Mouse (Mus musculus): ENCODE data around the gene Wdr73. TPM values are rescaled to one million over a fixed set of nuclear protein-coding genes. Genes with fewer than 3 reads are reported as not detected.

Wdr73 gene
- total and polyA plus RNA-seq, 3 experiments: 57.8 to 67.0 TPM; not detected in 1

- Histone ChIP-seq H3K9me3 (replicated peaks; ENCODE audit: insufficient read depth, low read length) (no peaks in the 10 kb centered on the region), H3K36me3 (ENCODE audit: control insufficient read depth in 1 of 2, insufficient read depth in 2 of 2, low read length in 2 of 2) (peaks cover 0 to 24% of the 10 kb centered on the region in 2 experiments; a peak in 2 of 4 replicates), H3K4me1 (ENCODE audit: control insufficient read depth in 1 of 2, insufficient read depth in 2 of 2, low read length in 2 of 2) (peaks cover 13 to 24% of the 10 kb centered on the region in 2 experiments), H3K9ac (ENCODE audit: control insufficient read depth, low read depth, low read length, poor library complexity, severe bottlenecking) (no peak overlapping the region), H3K27ac (ENCODE audit: control insufficient read depth, low read depth, low read length) (no peak overlapping the region), H3K79me2 (ENCODE audit: control insufficient read depth, insufficient read depth, low read length, poor library complexity) (no peaks in the 10 kb centered on the region), H3K27me3 (ENCODE audit: control insufficient read depth in 1 of 2, insufficient read depth in 2 of 2, low read length in 2 of 2) (no peaks in the 10 kb centered on the region), H3K4me3 (ENCODE audit: control insufficient read depth in 1 of 2, insufficient read depth in 1 of 2, low read depth in 2 of 2, low read length in 2 of 2) (no peak overlapping the region)
- no peak for DNase-seq (ENCODE audit: low read depth, low spot score)
- TF ChIP-seq GATA1 (IDR thresholded peaks at IDR 0.05; ENCODE audit: low read depth, low read length) (peak; percentile 62), TAL1 (IDR thresholded peaks at IDR 0.05; ENCODE audit: low read length) (0 out of 2 replicates have a peak, but pooled peaks have one; percentile 8), NRF1 (IDR thresholded peaks at IDR 0.05; ENCODE audit: insufficient read depth, low read depth, low read length, poor library complexity, severe bottlenecking) (no peak)
These were observed 34.4 kb downstream of the Wdr73 start for GRCm38 (mm10) chr7:80866514-80867147.

- DNase-seq (ENCODE audit: low read depth, low spot score): no peak
- Histone ChIP-seq H3K36me3 (ENCODE audit: control insufficient read depth in 1 of 2, insufficient read depth in 2 of 2, low read length in 2 of 2) (peaks cover 0 to 28% of the 10 kb centered on the region in 2 experiments; a peak in 2 of 4 replicates), H3K4me3 (ENCODE audit: control insufficient read depth in 1 of 2, insufficient read depth in 1 of 2, low read depth in 2 of 2, low read length in 2 of 2) (no peak overlapping the region), H3K4me1 (ENCODE audit: control insufficient read depth in 1 of 2, insufficient read depth in 2 of 2, low read length in 2 of 2) (peaks cover 17 to 27% of the 10 kb centered on the region in 2 experiments), H3K79me2 (ENCODE audit: control insufficient read depth, insufficient read depth, low read length, poor library complexity) (no peaks in the 10 kb centered on the region), H3K9me3 (replicated peaks; ENCODE audit: insufficient read depth, low read length) (no peaks in the 10 kb centered on the region), H3K27me3 (ENCODE audit: control insufficient read depth in 1 of 2, insufficient read depth in 2 of 2, low read length in 2 of 2) (no peaks in the 10 kb centered on the region), H3K9ac (ENCODE audit: control insufficient read depth, low read depth, low read length, poor library complexity, severe bottlenecking) (peak overlapping the region; percentile 6; the same call in 1 of the 2 replicates), H3K27ac (ENCODE audit: control insufficient read depth, low read depth, low read length) (peak overlapping the region; percentile 55)
- TF ChIP-seq MYC (IDR thresholded peaks at IDR 0.05; ENCODE audit: low read depth, low read length): no peak
- no peak for TF ChIP-seq TAL1 (IDR thresholded peaks at IDR 0.05; ENCODE audit: low read length)
- TF ChIP-seq KAT2A (conservative IDR thresholded peaks at IDR 0.05; ENCODE audit: low read depth, low read length): no peak
- TF ChIP-seq HCFC1 (IDR thresholded peaks at IDR 0.05; ENCODE audit: low read depth, low read length): no peak
- no peak for TF ChIP-seq MAX (IDR thresholded peaks at IDR 0.05; ENCODE audit: low read length)
- no peak for TF ChIP-seq MEF2A (IDR thresholded peaks at IDR 0.05; ENCODE audit: extremely low read depth, insufficient replicate concordance, low read depth, low read length, poor library complexity, severe bottlenecking)
These were observed 35.5 kb downstream of the Wdr73 start for GRCm38 (mm10) chr7:80865521-80865920.

GRCm38 (mm10) chr7:80864831-80865230, 36.2 kb downstream of the Wdr73 start:
- Histone ChIP-seq H3K4me3 (ENCODE audit: control insufficient read depth in 1 of 2, insufficient read depth in 1 of 2, low read depth in 2 of 2, low read length in 2 of 2) (no peak overlapping the region; a peak in 1 of 4 replicates), H3K79me2 (ENCODE audit: control insufficient read depth, insufficient read depth, low read length, poor library complexity) (no peaks in the 10 kb centered on the region), H3K27me3 (ENCODE audit: control insufficient read depth in 1 of 2, insufficient read depth in 2 of 2, low read length in 2 of 2) (no peaks in the 10 kb centered on the region), H3K9me3 (replicated peaks; ENCODE audit: insufficient read depth, low read length) (no peaks in the 10 kb centered on the region), H3K9ac (ENCODE audit: control insufficient read depth, low read depth, low read length, poor library complexity, severe bottlenecking) (peak overlapping the region; percentile 24), H3K4me1 (ENCODE audit: control insufficient read depth in 1 of 2, insufficient read depth in 2 of 2, low read length in 2 of 2) (peaks cover 17 to 30% of the 10 kb centered on the region in 2 experiments), H3K27ac (ENCODE audit: control insufficient read depth, low read depth, low read length) (peak overlapping the region; percentile 74), H3K36me3 (ENCODE audit: control insufficient read depth in 1 of 2, insufficient read depth in 2 of 2, low read length in 2 of 2) (peaks cover 0 to 28% of the 10 kb centered on the region in 2 experiments; a peak in 2 of 4 replicates)
- peak; percentile 88 for DNase-seq (ENCODE audit: low read depth, low spot score)
- TF ChIP-seq RCOR1 (IDR thresholded peaks at IDR 0.05; ENCODE audit: low read depth, low read length): peak; percentile 48
- TF ChIP-seq E2F4 (IDR thresholded peaks at IDR 0.05; ENCODE audit: borderline replicate concordance, low read depth, low read length): no peak
- TF ChIP-seq NRF1 (IDR thresholded peaks at IDR 0.05; ENCODE audit: insufficient read depth, low read depth, low read length, poor library complexity, severe bottlenecking): no peak
- no peak for TF ChIP-seq CTCF (IDR thresholded peaks at IDR 0.05 in 2 of 3, conservative IDR thresholded peaks at IDR 0.05 in 1 of 3; ENCODE audit: control insufficient read depth in 1 of 3, insufficient read depth in 1 of 3, low read depth in 2 of 3, low read length in 3 of 3, poor library complexity in 1 of 3, severe bottlenecking in 1 of 3)
- no peak for TF ChIP-seq MYB (IDR thresholded peaks at IDR 0.05; ENCODE audit: low read depth, low read length)
- TF ChIP-seq ZMIZ1 (IDR thresholded peaks at IDR 0.05; ENCODE audit: low read depth, low read length): no peak
- no peak for TF ChIP-seq ZC3H11A (IDR thresholded peaks at IDR 0.05; ENCODE audit: low read depth, low read length)
- TF ChIP-seq UBTF (IDR thresholded peaks at IDR 0.05; ENCODE audit: borderline replicate concordance, insufficient read depth, low read depth, low read length): no peak
- TF ChIP-seq RAD21 (IDR thresholded peaks at IDR 0.05; ENCODE audit: low read depth, low read length): no peak
- TF ChIP-seq HCFC1 (IDR thresholded peaks at IDR 0.05; ENCODE audit: low read depth, low read length): peak; percentile 52; the same call in 1 of the 2 replicates
- TF ChIP-seq POLR2AphosphoS2 (IDR thresholded peaks at IDR 0.05; ENCODE audit: low read length): no peak
- no peak for TF ChIP-seq CHD2 (IDR thresholded peaks at IDR 0.05; ENCODE audit: low read length)
- TF ChIP-seq MAFK (IDR thresholded peaks at IDR 0.05; ENCODE audit: borderline replicate concordance, low read depth, low read length): no peak
- no peak for TF ChIP-seq ETS1 (IDR thresholded peaks at IDR 0.05; ENCODE audit: low read depth, low read length)
- no peak for TF ChIP-seq GATA1 (IDR thresholded peaks at IDR 0.05; ENCODE audit: low read depth, low read length)
- TF ChIP-seq USF1 (IDR thresholded peaks at IDR 0.05; ENCODE audit: low read depth, low read length): no peak
- TF ChIP-seq ELF1 (IDR thresholded peaks at IDR 0.05; ENCODE audit: low read depth, low read length): peak; percentile 69
- no peak for TF ChIP-seq KAT2A (conservative IDR thresholded peaks at IDR 0.05; ENCODE audit: low read depth, low read length)
- no peak for TF ChIP-seq ZKSCAN1 (IDR thresholded peaks at IDR 0.05; ENCODE audit: low read depth, low read length)
